Mouse (Mus musculus): ENCODE data around the gene Ndufs1.
A peak's percentile ranks its signal among the peaks of the same experiment; 100 is the strongest.

The Ndufs1 gene

GRCm38 (mm10) chr1:63176604-63177421 lies at the start of gene Ndufs1, which contains the start of gene Eef1b2:
Ndufs1 (minus strand) TSS chr1:63176833.
Eef1b2 (plus strand) TSS chr1:63176825.
- peak; percentile 99 for DNase-seq (ENCODE audit: low read depth, low spot score)

- DNase-seq (ENCODE audit: low read depth, low spot score) = peak; percentile 75
These were observed 49.3 kb upstream of the Ndufs1 start for GRCm38 (mm10) chr1:63225890-63226289.

GRCm38 (mm10) chr1:63225009-63225408 lies 48.4 kb upstream of the Ndufs1 start:
- no peak for DNase-seq (ENCODE audit: low read depth, low spot score)

GRCm38 (mm10) chr1:63219277-63219676 lies 42.6 kb upstream of the Ndufs1 start:
- DNase-seq (ENCODE audit: low read depth, low spot score) = peak; percentile 75

GRCm38 (mm10) chr1:63214631-63215030 lies 38.0 kb upstream of the Ndufs1 start:
- no peak for DNase-seq (ENCODE audit: low read depth, low spot score)

GRCm38 (mm10) chr1:63214271-63214558 lies 37.6 kb upstream of the Ndufs1 start, which contains the start of gene Gpr1:
Gpr1 (minus strand) TSS chr1:63214543.
- DNase-seq (ENCODE audit: low read depth, low spot score) = no peak

GRCm38 (mm10) chr1:63213478-63214270 lies 37.0 kb upstream of the Ndufs1 start:
- peak; percentile 96 for DNase-seq (ENCODE audit: low read depth, low spot score)

GRCm38 (mm10) chr1:63209861-63210529 lies 33.4 kb upstream of the Ndufs1 start:
- peak; percentile 94 for DNase-seq (ENCODE audit: low read depth, low spot score)

- peak; percentile 37 for DNase-seq (ENCODE audit: low read depth, low spot score)
These were observed 31.0 kb upstream of the Ndufs1 start for GRCm38 (mm10) chr1:63207607-63208006.

- no peak for DNase-seq (ENCODE audit: low read depth, low spot score)
These were observed 28.2 kb upstream of the Ndufs1 start for GRCm38 (mm10) chr1:63204660-63205394.

GRCm38 (mm10) chr1:63203950-63204659 lies 27.5 kb upstream of the Ndufs1 start:
- DNase-seq (ENCODE audit: low read depth, low spot score) = peak; percentile 90

GRCm38 (mm10) chr1:63203471-63203870 lies 26.8 kb upstream of the Ndufs1 start:
- DNase-seq (ENCODE audit: low read depth, low spot score) = no peak

- peak; percentile 61 for DNase-seq (ENCODE audit: low read depth, low spot score)
These were observed 25.0 kb upstream of the Ndufs1 start for GRCm38 (mm10) chr1:63201672-63202071.

GRCm38 (mm10) chr1:63200322-63200721 lies 23.7 kb upstream of the Ndufs1 start:
- DNase-seq (ENCODE audit: low read depth, low spot score) = peak; percentile 98

- no peak for DNase-seq (ENCODE audit: low read depth, low spot score)
These were observed 22.8 kb upstream of the Ndufs1 start for GRCm38 (mm10) chr1:63199387-63199786.

- no peak for DNase-seq (ENCODE audit: low read depth, low spot score)
These were observed 19.3 kb upstream of the Ndufs1 start for GRCm38 (mm10) chr1:63195848-63196512.

- DNase-seq (ENCODE audit: low read depth, low spot score) = no peak
These were observed 15.9 kb upstream of the Ndufs1 start for GRCm38 (mm10) chr1:63192306-63193065.

GRCm38 (mm10) chr1:63190851-63191250 lies 14.2 kb upstream of the Ndufs1 start:
- DNase-seq (ENCODE audit: low read depth, low spot score) = peak; percentile 36

- no peak for DNase-seq (ENCODE audit: low read depth, low spot score)
These were observed 11.9 kb upstream of the Ndufs1 start for GRCm38 (mm10) chr1:63188536-63188935.

All from R1 (cell line).